Mouse (Mus musculus) erythroblast, embryonic 14.5 days (primary cell): ENCODE data around the gene Rmdn2.

Experiments
- GATA1 ChIP-seq: IDR thresholded peaks from 2 replicates; pipeline ENCODE4 v1.6.1; 2012; ENCODE audit warnings: low read length, inconsistent platforms, mixed read lengths
- TAL1 ChIP-seq: IDR thresholded peaks from 3 replicates; pipeline ENCODE4 v1.6.1; 2012; ENCODE audit warnings: low read length, inconsistent platforms, mixed read lengths

DNA sequence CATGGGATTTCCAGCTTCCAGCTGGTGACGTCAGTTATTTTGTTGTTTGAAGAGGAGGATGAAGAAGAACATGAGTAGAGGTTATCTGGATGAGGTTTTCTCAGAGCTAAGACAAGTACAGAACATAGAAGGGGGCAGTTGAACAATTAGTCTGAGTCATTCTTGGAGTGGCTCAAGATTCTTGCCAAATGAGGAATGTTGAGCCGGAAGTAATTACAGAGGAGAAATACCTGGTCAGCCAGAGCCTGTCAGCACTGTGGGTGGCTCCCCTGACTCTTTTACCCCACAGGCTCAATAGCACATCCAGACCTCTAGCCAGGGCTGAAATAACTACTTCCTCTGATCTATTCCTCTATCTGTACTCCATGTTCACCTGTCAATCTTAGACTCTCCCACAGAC, 59.2 kb downstream of the Rmdn2 start:
- no peak for TF ChIP-seq GATA1
- no peak for TF ChIP-seq TAL1
